Mouse (Mus musculus) T-helper 1 cell (primary cell): ENCODE data around the gene Tpst1.

ENCODE experiments used
- in situ Hi-C: fragments of 300-600 bp; cut with MboI, MseI; formaldehyde crosslinking; loops from one replicate; pipeline ENCODE4 v1.15.1; 2025; ENCODE audit warnings: high pct_unique_total_duplicates

The Tpst1 gene

GRCm38 (mm10) chr5:130052510-130052909 is 20.6 kb upstream of the Tpst1 start:
- in situ Hi-C loops = no loop called here

GRCm38 (mm10) chr5:130052955-130053354 is 20.2 kb upstream of the Tpst1 start:
- in situ Hi-C loops = no loop called here

GRCm38 (mm10) chr5:130055688-130056087 is 17.4 kb upstream of the Tpst1 start:
- in situ Hi-C loops = no loop called here

- in situ Hi-C loops = no loop called here
Measured at GRCm38 (mm10) chr5:130056303-130056702, 16.8 kb upstream of the Tpst1 start.

GRCm38 (mm10) chr5:130059413-130060328 is 13.5 kb upstream of the Tpst1 start:
- in situ Hi-C loops = no loop called here

GRCm38 (mm10) chr5:130060329-130060665 is 12.8 kb upstream of the Tpst1 start:
- in situ Hi-C loops = no loop called here

- in situ Hi-C loops = no loop called here
Measured at GRCm38 (mm10) chr5:130062096-130062495, 11.0 kb upstream of the Tpst1 start.

- in situ Hi-C loops = no loop called here
Measured at GRCm38 (mm10) chr5:130063760-130064159, 9.4 kb upstream of the Tpst1 start.

GRCm38 (mm10) chr5:130065579-130065978 is 7.5 kb upstream of the Tpst1 start:
- in situ Hi-C loops = loop anchor here (5.0 kb wide), 1 partner anchor 72 kb away; no protein-coding TSS in a partner anchor

GRCm38 (mm10) chr5:130067841-130068264 is 5.3 kb upstream of the Tpst1 start:
- in situ Hi-C loops = loop anchor here (5.0 kb wide), 1 partner anchor 69 kb away; no protein-coding TSS in a partner anchor

- in situ Hi-C loops = no loop called here
Measured at GRCm38 (mm10) chr5:130074491-130074890, 1.4 kb downstream of the Tpst1 start.

- in situ Hi-C loops = no loop called here
Measured at GRCm38 (mm10) chr5:130076396-130076795, 3.3 kb downstream of the Tpst1 start.

GRCm38 (mm10) chr5:130078096-130078833 is 5.1 kb downstream of the Tpst1 start:
- in situ Hi-C loops = no loop called here

GRCm38 (mm10) chr5:130078834-130079156 is 5.7 kb downstream of the Tpst1 start:
- in situ Hi-C loops = no loop called here

- in situ Hi-C loops = no loop called here
Measured at GRCm38 (mm10) chr5:130079202-130080050, 6.3 kb downstream of the Tpst1 start.

GRCm38 (mm10) chr5:130080051-130080681 is 7.0 kb downstream of the Tpst1 start:
- in situ Hi-C loops = no loop called here

- in situ Hi-C loops = no loop called here
Measured at GRCm38 (mm10) chr5:130081181-130081881, 8.2 kb downstream of the Tpst1 start.

GRCm38 (mm10) chr5:130082431-130082830 is 9.3 kb downstream of the Tpst1 start:
- in situ Hi-C loops = no loop called here

GRCm38 (mm10) chr5:130084271-130084670 is 11.1 kb downstream of the Tpst1 start:
- in situ Hi-C loops = no loop called here

GRCm38 (mm10) chr5:130088008-130088407 is 14.9 kb downstream of the Tpst1 start:
- in situ Hi-C loops = no loop called here

- in situ Hi-C loops = no loop called here
Measured at GRCm38 (mm10) chr5:130088612-130089011, 15.5 kb downstream of the Tpst1 start.
